Mouse (Mus musculus): ENCODE measurements around the gene Dcun1d1. TPM values are rescaled to one million over a fixed set of nuclear protein-coding genes. Genes with fewer than 3 reads are reported as not detected.

Gene Dcun1d1
- polyA plus RNA-seq, 1 experiment from 2014 or later = 103 TPM

DNA sequence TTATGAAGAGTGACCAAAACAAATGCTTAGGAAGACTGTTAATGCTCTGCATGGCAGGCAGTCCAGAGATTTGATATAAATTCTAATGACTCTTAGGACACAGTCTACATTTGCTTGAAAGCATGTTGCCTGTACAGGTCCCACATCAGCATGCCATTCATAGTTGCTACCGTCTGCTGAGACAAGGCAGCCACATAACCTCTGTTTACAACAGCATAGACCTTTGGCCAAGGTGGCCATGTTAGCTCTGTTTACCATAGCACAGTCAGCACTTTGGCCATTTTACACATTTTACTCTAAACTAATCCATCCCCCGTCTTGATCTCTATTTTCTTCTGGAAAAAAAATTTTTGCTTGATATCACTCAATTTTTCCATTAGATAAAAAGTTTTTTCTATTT lies 47.7 kb downstream of the Dcun1d1 start:
- ATAC-seq = no peak
- Histone ChIP-seq H3K4me1 (ENCODE audit: control insufficient read depth, insufficient read depth, low read length) (no peaks in the 10 kb centered on the region), H3K36me3 (ENCODE audit: control insufficient read depth, insufficient read depth, low read length) (peaks cover 22% of the 10 kb centered on the region), H3K27me3 (replicated peaks; ENCODE audit: control insufficient read depth, insufficient read depth, low read length) (no peaks in the 10 kb centered on the region), H3K9me3 (replicated peaks; ENCODE audit: control insufficient read depth, low read length) (no peaks in the 10 kb centered on the region), H3K27ac (ENCODE audit: low read depth, low read length) (no peak overlapping the region), H3K9ac (ENCODE audit: low read length) (no peak overlapping the region), H3K4me3 (ENCODE audit: low read depth, low read length) (no peak overlapping the region), H3K4me2 (ENCODE audit: low read length) (no peak overlapping the region)
- WGBS = 98% methylated on average over 2 of the region's 2 CpGs
- no peak for DNase-seq (ENCODE audit: low spot score)

DNA sequence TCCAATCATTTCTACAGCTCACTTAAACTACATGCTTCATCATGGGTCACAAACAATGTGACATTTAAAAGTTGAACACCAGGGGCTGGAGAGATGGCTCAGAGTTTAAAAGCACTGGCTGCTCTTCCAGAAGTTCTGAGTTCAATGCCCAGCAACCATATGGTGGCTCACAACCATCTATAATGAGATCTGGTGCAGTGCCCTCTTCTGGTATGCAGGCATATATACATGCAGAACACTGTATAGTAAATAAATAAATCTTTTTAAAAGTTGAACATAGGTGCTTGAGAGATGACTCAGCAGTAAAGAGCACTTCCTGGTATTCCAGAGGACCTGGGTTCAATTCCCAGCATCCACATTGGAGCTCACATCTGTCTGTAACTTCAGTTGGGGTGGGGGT lies 54.0 kb downstream of the Dcun1d1 start:
- DNase-seq (ENCODE audit: low spot score) (no peak), ATAC-seq (no peak)

DNA sequence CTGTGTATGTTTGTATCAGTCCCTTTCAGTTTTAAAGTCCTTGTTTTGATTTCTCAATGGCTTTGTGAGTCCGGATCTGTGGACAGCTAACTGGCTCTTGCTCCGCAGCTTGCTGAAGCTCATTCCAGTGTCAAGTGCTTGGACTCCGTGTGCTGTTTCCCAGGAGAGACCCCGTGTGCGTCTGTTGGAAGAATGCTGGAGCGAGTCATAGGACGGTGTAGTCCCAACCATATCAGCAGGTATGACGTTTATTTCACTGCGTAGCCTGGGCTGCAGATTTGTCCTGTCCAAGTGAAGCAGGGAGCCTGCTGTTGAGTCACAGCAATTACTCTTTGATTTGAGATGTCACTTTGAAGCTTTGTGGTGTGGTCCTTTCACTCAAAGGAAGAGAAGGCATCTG lies 87.9 kb downstream of the Dcun1d1 start:
- no peak overlapping the region for H3K4me2 ChIP-seq (ENCODE audit: low read length)
- H3K36me3 ChIP-seq (ENCODE audit: control insufficient read depth, insufficient read depth, low read length) = no peaks in the 10 kb centered on the region
- no peaks in the 10 kb centered on the region for H3K9me3 ChIP-seq (replicated peaks; ENCODE audit: control insufficient read depth, low read length)
- 93% methylated on average over 9 of the region's 9 CpGs for WGBS
- no peaks in the 10 kb centered on the region for H3K27me3 ChIP-seq (replicated peaks; ENCODE audit: control insufficient read depth, insufficient read depth, low read length)
- DNase-seq (ENCODE audit: low spot score) = no peak
- H3K27ac ChIP-seq (ENCODE audit: low read depth, low read length) = no peak overlapping the region
- ATAC-seq = no peak
- no peaks in the 10 kb centered on the region for H3K4me1 ChIP-seq (ENCODE audit: control insufficient read depth, insufficient read depth, low read length)
- H3K4me3 ChIP-seq (ENCODE audit: low read depth, low read length) = no peak overlapping the region
- H3K9ac ChIP-seq (ENCODE audit: low read length) = no peak overlapping the region

More for the DNA sequence above, 54.0 kb downstream of the Dcun1d1 start:
- no peaks in the 10 kb centered on the region for H3K4me1 ChIP-seq (ENCODE audit: control insufficient read depth, insufficient read depth, low read length)
- no peaks in the 10 kb centered on the region for H3K36me3 ChIP-seq (ENCODE audit: control insufficient read depth, insufficient read depth, low read length)
- no peaks in the 10 kb centered on the region for H3K27me3 ChIP-seq (replicated peaks; ENCODE audit: control insufficient read depth, insufficient read depth, low read length)
- no peaks in the 10 kb centered on the region for H3K9me3 ChIP-seq (replicated peaks; ENCODE audit: control insufficient read depth, low read length)
- no peak overlapping the region for H3K27ac ChIP-seq (ENCODE audit: low read depth, low read length)
- no peak overlapping the region for H3K9ac ChIP-seq (ENCODE audit: low read length)
- H3K4me3 ChIP-seq (ENCODE audit: low read depth, low read length) = no peak overlapping the region
- H3K4me2 ChIP-seq (ENCODE audit: low read length) = no peak overlapping the region

Other genes starting within 250 kb of the Dcun1d1 start
- 25.0 and 29.7 TPM in 2 replicates for gene Atp11b, start 183.3 kb downstream of the Dcun1d1 start, polyA plus RNA-seq (2014; fragmentation: Nextera tagmentation; extraction: Ambion mirVana)
- gene Mccc1, start 63.2 kb upstream of the Dcun1d1 start, polyA plus RNA-seq (2014; fragmentation: Nextera tagmentation; extraction: Ambion mirVana) = 20.0 and 24.8 TPM in 2 replicates
- not detected in 2 replicates for gene Ccdc144b, start 116.1 kb upstream of the Dcun1d1 start, polyA plus RNA-seq (2014; fragmentation: Nextera tagmentation; extraction: Ambion mirVana)
- gene Acad9, start 128.5 kb upstream of the Dcun1d1 start, polyA plus RNA-seq (2014; fragmentation: Nextera tagmentation; extraction: Ambion mirVana) = 98.5 and 100 TPM in 2 replicates
- gene D3Ertd254e, start 213.6 kb upstream of the Dcun1d1 start, polyA plus RNA-seq (2014; fragmentation: Nextera tagmentation; extraction: Ambion mirVana) = 12.2 and 15.9 TPM in 2 replicates

All from forebrain, embryonic 14.5 days (tissue).